8 mouse cellular contexts compared by ENCODE assay signal in the genomic region with DNA sequence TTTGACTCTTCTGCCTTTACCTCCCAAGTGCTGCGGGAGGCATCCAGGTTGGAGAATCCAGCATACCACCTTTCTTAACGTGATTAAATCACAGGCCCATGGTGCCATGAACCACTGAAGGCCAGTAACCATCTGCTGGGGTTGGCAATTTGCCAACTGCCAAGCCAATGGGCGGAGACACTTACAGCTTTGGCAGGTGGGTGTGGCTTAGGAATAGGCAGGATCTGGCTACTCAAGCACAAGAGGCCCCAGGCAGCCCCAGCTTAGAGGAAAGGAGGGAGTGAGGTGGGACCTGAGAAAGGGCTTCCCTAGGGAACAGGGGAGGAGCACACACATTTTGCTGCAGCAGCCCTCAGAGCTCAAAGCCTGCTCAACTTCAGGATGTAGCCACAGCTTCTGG. TPM values are rescaled to one million over a fixed set of nuclear protein-coding genes. Genes with fewer than 3 reads are reported as not detected.
DNase-seq lines count a peak whose midpoint lies in the region; ATAC-seq and TF ChIP-seq lines count a peak whose summit lies in the region.

No protein-coding gene starts in this region.

- peaks cover 18% of the 10 kb centered on the region for H3K4me1 ChIP-seq in limb, embryonic 13.5 days
- no peaks in the 10 kb centered on the region for H3K4me1 ChIP-seq in limb, embryonic 10.5 days
- H3K4me1 ChIP-seq in forebrain, embryonic 13.5 days = peaks cover 51% of the 10 kb centered on the region
- peaks cover 43% of the 10 kb centered on the region for H3K4me1 ChIP-seq in liver, postnatal 0 days (ENCODE audit: insufficient read depth)

- no peak for TF ChIP-seq CTCF in liver, postnatal 0 days (IDR thresholded peaks at IDR 0.05; ENCODE audit: low read depth)

- H3K4me2 ChIP-seq in limb, embryonic 13.5 days (replicated peaks) = no peak overlapping the region
- peak overlapping the region; percentile 7; the same call in 1 of the 2 replicates for H3K4me2 ChIP-seq in forebrain, embryonic 13.5 days
- H3K4me2 ChIP-seq in liver, postnatal 0 days (ENCODE audit: low read depth, low read length) = peak overlapping the region; percentile 69

- no peak overlapping the region for H3K4me3 ChIP-seq in limb, embryonic 13.5 days
- H3K4me3 ChIP-seq in limb, embryonic 10.5 days = no peak overlapping the region
- no peak overlapping the region for H3K4me3 ChIP-seq in forebrain, embryonic 13.5 days
- no peak overlapping the region for H3K4me3 ChIP-seq in liver, postnatal 0 days (ENCODE audit: low read depth, low read length)

- intact Hi-C loops in left cerebral cortex, postnatal 36 days (cut with DNase I) = no loop called here

- TF ChIP-seq EP300 in liver, postnatal 0 days (IDR thresholded peaks at IDR 0.05; ENCODE audit: low read depth) = no peak

- H3K36me3 ChIP-seq in limb, embryonic 13.5 days = peaks cover 95% of the 10 kb centered on the region
- H3K36me3 ChIP-seq in limb, embryonic 10.5 days = peaks cover 100% of the 10 kb centered on the region
- H3K36me3 ChIP-seq in forebrain, embryonic 13.5 days (ENCODE audit: poor library complexity, severe bottlenecking) = peaks cover 95% of the 10 kb centered on the region
- peaks cover 90% of the 10 kb centered on the region for H3K36me3 ChIP-seq in liver, postnatal 0 days (replicated peaks; ENCODE audit: insufficient read depth, low read length)

- H3K27ac ChIP-seq in limb, embryonic 13.5 days = no peak overlapping the region
- no peak overlapping the region for H3K27ac ChIP-seq in limb, embryonic 10.5 days
- H3K27ac ChIP-seq in forebrain, embryonic 13.5 days = peak overlapping the region; percentile 77
- peak overlapping the region; percentile 60; the same call in 1 of the 2 replicates for H3K27ac ChIP-seq in liver, postnatal 0 days (ENCODE audit: low read depth)

- no peak for DNase-seq in limb, embryonic 10.5 days (ENCODE audit: low spot score)
- peak; percentile 71 for DNase-seq in adrenal gland, postnatal 25 days
- peak; percentile 78 for DNase-seq in liver, postnatal 0 days
- no peak for DNase-seq in thymus, postnatal 14 days
- DNase-seq in ovary, postnatal 14 days (ENCODE audit: low spot score) = no peak
- DNase-seq in left cerebral cortex, postnatal 36 days (ENCODE audit: low spot score in 2 of 2) = no peak

- no peaks in the 10 kb centered on the region for H3K9me3 ChIP-seq in limb, embryonic 13.5 days
- no peaks in the 10 kb centered on the region for H3K9me3 ChIP-seq in limb, embryonic 10.5 days (replicated peaks)
- H3K9me3 ChIP-seq in forebrain, embryonic 13.5 days (replicated peaks) = no peaks in the 10 kb centered on the region
- H3K9me3 ChIP-seq in liver, postnatal 0 days (ENCODE audit: low read length) = no peaks in the 10 kb centered on the region

- H3K27me3 ChIP-seq in limb, embryonic 13.5 days = no peaks in the 10 kb centered on the region
- no peaks in the 10 kb centered on the region for H3K27me3 ChIP-seq in limb, embryonic 10.5 days (ENCODE audit: low read depth, poor library complexity, severe bottlenecking)
- no peaks in the 10 kb centered on the region for H3K27me3 ChIP-seq in forebrain, embryonic 13.5 days
- H3K27me3 ChIP-seq in liver, postnatal 0 days (ENCODE audit: insufficient read depth, low read length) = no peaks in the 10 kb centered on the region

- 64% methylated on average over 3 of the region's 3 CpGs for WGBS in limb, embryonic 13.5 days
- 86% methylated on average over 3 of the region's 3 CpGs for WGBS in limb, embryonic 10.5 days
- 39% methylated on average over 3 of the region's 3 CpGs for WGBS in forebrain, embryonic 13.5 days
- 66% methylated on average over 3 of the region's 3 CpGs for WGBS in liver, postnatal 0 days (ENCODE audit: insufficient replicate concordance)

- peak; percentile 12; the same call in 1 of the 2 replicates for ATAC-seq in limb, embryonic 13.5 days (ENCODE audit: low FRiP score, low read depth)
- peak; percentile 58 for ATAC-seq in forebrain, embryonic 13.5 days
- ATAC-seq in liver, postnatal 0 days = peak; percentile 12; the same call in 1 of the 2 replicates

- no peak overlapping the region for H3K9ac ChIP-seq in limb, embryonic 13.5 days
- H3K9ac ChIP-seq in forebrain, embryonic 13.5 days = peak overlapping the region; percentile 14
- 0 out of 2 replicates have a peak overlapping the region, but pooled peaks have one; percentile 12 for H3K9ac ChIP-seq in liver, postnatal 0 days (replicated peaks)

RNA-seq across cellular contexts. Expression of a gene that starts 11.7 kb away (rescaled TPM):
- 443 and 459 TPM in 2 replicates for polyA plus RNA-seq in limb, embryonic 13.5 days (2015; fragmentation: Nextera tagmentation; extraction: Ambion mirVana)
- 651 and 677 TPM in 2 replicates for polyA plus RNA-seq in limb, embryonic 10.5 days (2016; fragmentation: Nextera tagmentation; extraction: Ambion mirVana)
- 728 and 779 TPM in 2 replicates for total RNA-seq in adrenal gland, postnatal 25 days (2021)
- polyA plus RNA-seq in forebrain, embryonic 13.5 days (2015; fragmentation: Nextera tagmentation; extraction: Ambion mirVana) = 593 and 623 TPM in 2 replicates
- 753 and 771 TPM in 2 replicates for polyA plus RNA-seq in liver, postnatal 0 days (2015; fragmentation: Nextera tagmentation; extraction: Ambion mirVana)
- 100 to 1,000 TPM; 411 to 444 TPM for total RNA-seq in left cerebral cortex, postnatal 36 days (2021)

RNA-seq across cellular contexts. Expression of a gene that starts 15.1 kb away (rescaled TPM):
- polyA plus RNA-seq in limb, embryonic 13.5 days (2015; fragmentation: Nextera tagmentation; extraction: Ambion mirVana) = 153 and 157 TPM in 2 replicates
- 260 and 283 TPM in 2 replicates for polyA plus RNA-seq in limb, embryonic 10.5 days (2016; fragmentation: Nextera tagmentation; extraction: Ambion mirVana)
- total RNA-seq in adrenal gland, postnatal 25 days (2021) = 63.1 and 84.1 TPM in 2 replicates
- polyA plus RNA-seq in forebrain, embryonic 13.5 days (2015; fragmentation: Nextera tagmentation; extraction: Ambion mirVana) = 112 and 119 TPM in 2 replicates
- polyA plus RNA-seq in liver, postnatal 0 days (2015; fragmentation: Nextera tagmentation; extraction: Ambion mirVana) = 28.2 and 29.5 TPM in 2 replicates
- 10 to 100 TPM; 26.0 to 28.3 TPM for total RNA-seq in left cerebral cortex, postnatal 36 days (2021)

RNA-seq across cellular contexts. Expression of a gene that starts 19.0 kb away (rescaled TPM):
- 276 and 288 TPM in 2 replicates for polyA plus RNA-seq in limb, embryonic 13.5 days (2015; fragmentation: Nextera tagmentation; extraction: Ambion mirVana)
- polyA plus RNA-seq in limb, embryonic 10.5 days (2016; fragmentation: Nextera tagmentation; extraction: Ambion mirVana) = 453 and 469 TPM in 2 replicates
- 127 and 139 TPM in 2 replicates for total RNA-seq in adrenal gland, postnatal 25 days (2021)
- polyA plus RNA-seq in forebrain, embryonic 13.5 days (2015; fragmentation: Nextera tagmentation; extraction: Ambion mirVana) = 304 and 319 TPM in 2 replicates
- polyA plus RNA-seq in liver, postnatal 0 days (2015; fragmentation: Nextera tagmentation; extraction: Ambion mirVana) = 33.4 and 33.5 TPM in 2 replicates
- total RNA-seq in left cerebral cortex, postnatal 36 days (2021) = 100 to 1,000 TPM; 147 to 150 TPM

RNA-seq across cellular contexts. Expression of a gene that starts 30.9 kb away (rescaled TPM):
- 9.2 and 9.5 TPM in 2 replicates for polyA plus RNA-seq in limb, embryonic 13.5 days (2015; fragmentation: Nextera tagmentation; extraction: Ambion mirVana)
- 7.2 and 7.5 TPM in 2 replicates for polyA plus RNA-seq in limb, embryonic 10.5 days (2016; fragmentation: Nextera tagmentation; extraction: Ambion mirVana)
- total RNA-seq in adrenal gland, postnatal 25 days (2021) = 18.3 and 21.7 TPM in 2 replicates
- 15.5 and 16.6 TPM in 2 replicates for polyA plus RNA-seq in forebrain, embryonic 13.5 days (2015; fragmentation: Nextera tagmentation; extraction: Ambion mirVana)
- polyA plus RNA-seq in liver, postnatal 0 days (2015; fragmentation: Nextera tagmentation; extraction: Ambion mirVana) = 0.72 and 0.99 TPM in 2 replicates
- total RNA-seq in left cerebral cortex, postnatal 36 days (2021) = 10 to 100 TPM; 18.1 to 23.4 TPM

Comparison
In these comparisons a context has a peak if more than half of its experiments do, and no peak if none do; other contexts are left out.
1. H3K27ac ChIP-seq: peak in forebrain, embryonic 13.5 days (single experiment) and liver, postnatal 0 days (single experiment); none in limb, embryonic 13.5 days (single experiment) and limb, embryonic 10.5 days (single experiment).
2. DNase-seq: peak in adrenal gland, postnatal 25 days (single experiment) and liver, postnatal 0 days (single experiment); none in limb, embryonic 10.5 days (single experiment), thymus, postnatal 14 days (single experiment), ovary, postnatal 14 days (single experiment) and left cerebral cortex, postnatal 36 days (0 of 2).
3. Peak in every context shown above with its lines, with median percentiles within 50 percentile points of each other: ATAC-seq.